Mouse (Mus musculus) thymus, postnatal 14 days (tissue): ENCODE data around the gene Ydjc.
"Not testable (repeated sequence)": the region's sequence is repeated elsewhere in the genome, so short reads cannot be mapped to it uniquely, and the experiment has no call there.

Source experiments
- DNase-seq: peaks from one replicate; pipeline ENCODE4 v3.0.0; 2021

Gene Ydjc

GRCm38 (mm10) chr16:17154346-17154745 lies 9.9 kb downstream of the Ydjc start:
- DNase-seq = no peak

GRCm38 (mm10) chr16:17165478-17165877 lies 21.1 kb downstream of the Ydjc start:
- not testable (repeated sequence) for DNase-seq

GRCm38 (mm10) chr16:17167179-17167578 lies 22.8 kb downstream of the Ydjc start:
- no peak for DNase-seq

- no peak for DNase-seq
These were observed 23.6 kb downstream of the Ydjc start for GRCm38 (mm10) chr16:17168049-17168448.

GRCm38 (mm10) chr16:17175765-17176164 lies 31.3 kb downstream of the Ydjc start:
- DNase-seq = no peak

- DNase-seq = no peak
These were observed 33.3 kb downstream of the Ydjc start for GRCm38 (mm10) chr16:17177623-17178170.

- DNase-seq = no peak
These were observed 35.3 kb downstream of the Ydjc start for GRCm38 (mm10) chr16:17179706-17180105.

GRCm38 (mm10) chr16:17181382-17181781 lies 37.0 kb downstream of the Ydjc start:
- DNase-seq = no peak

GRCm38 (mm10) chr16:17182136-17182535 lies 37.7 kb downstream of the Ydjc start:
- no peak for DNase-seq

GRCm38 (mm10) chr16:17183003-17183402 lies 38.6 kb downstream of the Ydjc start:
- no peak for DNase-seq

- DNase-seq = no peak
These were observed 41.1 kb downstream of the Ydjc start for GRCm38 (mm10) chr16:17185475-17185874.

GRCm38 (mm10) chr16:17193823-17194222 lies 49.4 kb downstream of the Ydjc start:
- DNase-seq = no peak

- DNase-seq = no peak
These were observed 55.9 kb downstream of the Ydjc start for GRCm38 (mm10) chr16:17200121-17200952.

GRCm38 (mm10) chr16:17200953-17201707 lies 56.7 kb downstream of the Ydjc start:
- peak; percentile 90 for DNase-seq

GRCm38 (mm10) chr16:17201977-17202376 lies 57.6 kb downstream of the Ydjc start:
- no peak for DNase-seq

- no peak for DNase-seq
These were observed 58.1 kb downstream of the Ydjc start, which contains the start of gene Ube2l3 for GRCm38 (mm10) chr16:17202549-17202948. TSS of gene Ube2l3 (minus strand) at chr16:17202649.

- DNase-seq = peak; percentile 61
These were observed 60.6 kb downstream of the Ydjc start for GRCm38 (mm10) chr16:17204990-17205389.

- DNase-seq = peak; percentile 87
These were observed 64.3 kb downstream of the Ydjc start, which contains the start of gene Rimbp3 for GRCm38 (mm10) chr16:17208389-17209361. TSS of gene Rimbp3 (plus strand) at chr16:17208603.

GRCm38 (mm10) chr16:17209404-17209960 lies 65.1 kb downstream of the Ydjc start:
- peak; percentile 48 for DNase-seq
